Mouse (Mus musculus) heart, adult 2 months (tissue): ENCODE data around the gene Tmem130.

Experiments used
- CTCF ChIP-seq: fragments of 200-600 bp; IDR thresholded peaks from 2 replicates; pipeline ENCODE4 v1.8.1; 2022; ENCODE audit warnings: antibody characterized with exemption, mild to moderate bottlenecking, moderate library complexity
- EP300 ChIP-seq: fragments of 200-500 bp; IDR thresholded peaks from 2 replicates; pipeline ENCODE4 v1.6.1; 2011; ENCODE audit warnings: low read depth, low read length, control low read depth; ENCODE audit not compliant: insufficient read depth
- POLR2A ChIP-seq: fragments of 200-500 bp; IDR thresholded peaks from 2 replicates; pipeline ENCODE4 v1.6.1; 2011; ENCODE audit warnings: mild to moderate bottlenecking, low read depth, low read length, control low read depth; ENCODE audit not compliant: insufficient read depth

- TF ChIP-seq CTCF (no peak), POLR2A (no peak), EP300 (no peak)
These were observed 54.0 kb downstream of the Tmem130 start for GRCm38 (mm10) chr5:144707603-144708002.
